8 mouse cellular contexts compared by ENCODE assay signal in the genomic region with DNA sequence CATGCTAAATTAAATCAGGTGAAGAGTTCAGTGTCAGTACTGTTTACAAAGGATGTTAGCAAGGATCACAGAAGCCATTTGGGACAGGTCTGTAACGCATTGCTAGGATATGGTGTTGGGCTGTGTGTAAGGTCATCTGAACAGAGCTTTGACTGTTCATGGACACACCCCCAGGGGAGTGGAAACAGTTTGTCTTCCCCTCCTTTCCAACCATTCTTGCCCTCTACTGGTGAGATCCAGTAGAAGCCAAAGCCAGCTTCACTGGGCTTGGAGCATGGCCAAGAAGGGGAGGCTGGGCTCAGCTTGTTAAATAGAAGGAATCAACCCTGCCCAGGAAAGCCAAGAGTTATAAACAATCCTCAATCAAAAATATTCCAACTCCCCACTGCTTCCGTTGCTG. TPM values are rescaled to one million over a fixed set of nuclear protein-coding genes. Genes with fewer than 3 reads are reported as not detected.
A peak's percentile ranks its signal among the peaks of the same experiment; 100 is the strongest.
DNase-seq lines count a peak whose midpoint lies in the region; ATAC-seq lines count a peak whose summit lies in the region.

No protein-coding gene starts in this region.

- no peak overlapping the region for H3K4me2 ChIP-seq in intestine, embryonic 15.5 days (replicated peaks)

- peak; percentile 96 for ATAC-seq in common myeloid progenitor, adult 5-6 weeks (replicated peaks; ENCODE audit: low read depth, poor library complexity, severe bottlenecking)
- peak; percentile 49; the same call in 1 of the 2 replicates for ATAC-seq in intestine, embryonic 15.5 days
- ATAC-seq in monocyte, adult 5-6 weeks (replicated peaks; ENCODE audit: insufficient number of reproducible peaks, low FRiP score, low TSS enrichment, poor library complexity, severe bottlenecking) = no peak

- WGBS in intestine, embryonic 15.5 days = 34% methylated on average over 2 of the region's 2 CpGs

- H3K27me3 ChIP-seq in intestine, embryonic 15.5 days (replicated peaks) = no peaks in the 10 kb centered on the region

- no peak overlapping the region for H3K4me3 ChIP-seq in intestine, embryonic 15.5 days (replicated peaks)

- H3K36me3 ChIP-seq in intestine, embryonic 15.5 days = no peaks in the 10 kb centered on the region

- H3K9me3 ChIP-seq in intestine, embryonic 15.5 days = no peaks in the 10 kb centered on the region

- H3K9ac ChIP-seq in intestine, embryonic 15.5 days = no peak overlapping the region

- no peak overlapping the region for H3K27ac ChIP-seq in intestine, embryonic 15.5 days

- DNase-seq in cerebellum, postnatal 36 days = peak; percentile 6 to 9
- DNase-seq in cerebellum, adult 11 months = no peak
- DNase-seq in right cerebral cortex, postnatal 10 days (ENCODE audit: low spot score in 2 of 2) = peak; percentile 29 to 48
- DNase-seq in right cerebral cortex, adult 2 months (ENCODE audit: low spot score in 2 of 2) = no peak
- peak; percentile 69 for DNase-seq in lung, postnatal 14 days

- no peaks in the 10 kb centered on the region for H3K4me1 ChIP-seq in intestine, embryonic 15.5 days (replicated peaks)

RNA-seq across cellular contexts. Expression of gene Tmem184c, which starts 7.4 kb away (rescaled TPM):
- 21.6 and 33.1 TPM in 2 replicates for total RNA-seq in common myeloid progenitor, adult 5-6 weeks (2017)
- 21.2 and 27.9 TPM in 2 replicates for polyA plus RNA-seq in intestine, embryonic 15.5 days (2015; fragmentation: Nextera tagmentation; extraction: Ambion mirVana)
- total RNA-seq in monocyte, adult 5-6 weeks (2017) = 24.3 to 31.8 TPM (median 24.7 TPM) in 3 replicates

Comparison
In these comparisons a context has a peak if more than half of its experiments do, and no peak if none do; other contexts are left out.
1. DNase-seq: peak in cerebellum, postnatal 36 days (2 of 2), right cerebral cortex, postnatal 10 days (2 of 2) and lung, postnatal 14 days (single experiment); none in cerebellum, adult 11 months (single experiment) and right cerebral cortex, adult 2 months (0 of 2).